Mouse (Mus musculus) small intestine, adult 2 months (tissue): ENCODE measurements around the gene Elp4. TPM values are rescaled to one million over a fixed set of nuclear protein-coding genes. Genes with fewer than 3 reads are reported as not detected.

ENCODE experiments used
- H3K27ac ChIP-seq: fragments of 200-500 bp; 2 replicates; pipeline ENCODE4 v1.5.1; 2012; ENCODE audit warnings: low read depth, low read length, control low read depth, inconsistent platforms; ENCODE audit not compliant: insufficient read depth
- H3K27me3 ChIP-seq: fragments of 200-500 bp; 2 replicates; pipeline ENCODE4 v1.6.1; 2012; ENCODE audit warnings: mild to moderate bottlenecking, moderate library complexity, low read length, inconsistent platforms; ENCODE audit not compliant: control insufficient read depth, insufficient read depth
- H3K36me3 ChIP-seq: fragments of 200-500 bp; 2 replicates; pipeline ENCODE4 v1.6.1; 2012; ENCODE audit warnings: mild to moderate bottlenecking, low read length, control low read depth, inconsistent platforms; ENCODE audit not compliant: control insufficient read depth, insufficient read depth
- H3K4me1 ChIP-seq: fragments of 200-500 bp; 2 replicates; pipeline ENCODE4 v1.6.1; 2012; ENCODE audit warnings: low read length, inconsistent platforms, mixed read lengths; ENCODE audit not compliant: control insufficient read depth, insufficient read depth, insufficient read length
- H3K4me3 ChIP-seq: fragments of 200-500 bp; 2 replicates; pipeline ENCODE4 v1.5.1; 2012; ENCODE audit warnings: low read depth, mild to moderate bottlenecking, control low read depth, inconsistent platforms, low read length, moderate library complexity
- CTCF ChIP-seq: fragments of 200-500 bp; IDR thresholded peaks from 2 replicates; pipeline ENCODE4 v1.5.1; 2012; ENCODE audit warnings: low read depth, mild to moderate bottlenecking, control low read depth, inconsistent platforms, low read length, moderate library complexity, mixed read lengths; ENCODE audit not compliant: insufficient replicate concordance, insufficient read length; ENCODE audit errors: extremely low read depth
- POLR2A ChIP-seq: fragments of 200-500 bp; IDR thresholded peaks from 2 replicates; pipeline ENCODE4 v1.6.1; 2012; ENCODE audit warnings: low read depth, mild to moderate bottlenecking, control low read depth, inconsistent platforms, low read length, moderate library complexity
- WGBS: fragments of 180-500 bp; shearing (Covaris S2); methylation state at CpG from one replicate; pipeline ENCODE4 v1.1.7; 2018; 5-methylcytosine and 5-hydroxymethylcytosine counted together
- polyA plus RNA-seq: library from polyadenylated mRNA; depleted of rRNA; stranded (reverse); fragments of >200 nt; gene quantifications from 2 replicates; pipeline ENCODE4 v1.2.3, GENCODE M21; 2012

Elp4 gene
- polyA plus RNA-seq, 1 experiment, result 1.7 TPM

GRCm38 (mm10) chr2:105688011-105688410 is 216.4 kb downstream of the Elp4 start:
- no peak overlapping the region for H3K4me3 ChIP-seq
- WGBS, result 6% methylated on average over 17 of the region's 17 CpGs
- H3K27ac ChIP-seq, result no peak overlapping the region
- H3K27me3 ChIP-seq, result peaks cover 76% of the 10 kb centered on the region
- H3K36me3 ChIP-seq, result no peaks in the 10 kb centered on the region
- H3K4me1 ChIP-seq, result no peaks in the 10 kb centered on the region
- TF ChIP-seq POLR2A, result no peak
- TF ChIP-seq CTCF, result no peak

GRCm38 (mm10) chr2:105687317-105687991 is 216.9 kb downstream of the Elp4 start:
- peak overlapping the region; percentile 21; the same call in 1 of the 2 replicates for H3K4me3 ChIP-seq
- H3K27ac ChIP-seq, result no peak overlapping the region
- 2% methylated on average over 13 of the region's 13 CpGs for WGBS
- TF ChIP-seq POLR2A, result no peak
- TF ChIP-seq CTCF, result no peak
- no peaks in the 10 kb centered on the region for H3K36me3 ChIP-seq
- H3K4me1 ChIP-seq, result no peaks in the 10 kb centered on the region
- H3K27me3 ChIP-seq, result peaks cover 77% of the 10 kb centered on the region

- Histone ChIP-seq H3K4me1 (no peaks in the 10 kb centered on the region), H3K27me3 (peaks cover 82% of the 10 kb centered on the region), H3K4me3 (no peak overlapping the region), H3K36me3 (no peaks in the 10 kb centered on the region), H3K27ac (no peak overlapping the region)
- TF ChIP-seq CTCF (no peak), POLR2A (no peak)
- 5% methylated on average over 36 of the region's 36 CpGs for WGBS
These were observed 217.7 kb downstream of the Elp4 start for GRCm38 (mm10) chr2:105686363-105687316.

- peaks cover 4% of the 10 kb centered on the region; the same call in 1 of the 2 replicates for H3K4me1 ChIP-seq
- H3K27ac ChIP-seq, result no peak overlapping the region
- no peak for TF ChIP-seq POLR2A
- no peak for TF ChIP-seq CTCF
- no peaks in the 10 kb centered on the region for H3K36me3 ChIP-seq
- WGBS, result 12% methylated on average over 11 of the region's 11 CpGs
- H3K4me3 ChIP-seq, result no peak overlapping the region
- H3K27me3 ChIP-seq, result peaks cover 86% of the 10 kb centered on the region
These were observed 218.7 kb downstream of the Elp4 start for GRCm38 (mm10) chr2:105685651-105686050.

- peaks cover 86% of the 10 kb centered on the region for H3K27me3 ChIP-seq
- WGBS, result 10% methylated on average over 11 of the region's 11 CpGs
These were observed 219.2 kb downstream of the Elp4 start for GRCm38 (mm10) chr2:105684991-105685650.

GRCm38 (mm10) chr2:105683771-105684410 is 220.5 kb downstream of the Elp4 start:
- no peaks in the 10 kb centered on the region for H3K36me3 ChIP-seq
- H3K27ac ChIP-seq, result no peak overlapping the region
- WGBS, result 3% methylated on average over 22 of the region's 22 CpGs
- H3K27me3 ChIP-seq, result peaks cover 87% of the 10 kb centered on the region
- H3K4me3 ChIP-seq, result no peak overlapping the region
- TF ChIP-seq POLR2A (no peak), CTCF (no peak)
- peaks cover 6% of the 10 kb centered on the region; the same call in 1 of the 2 replicates for H3K4me1 ChIP-seq

More at GRCm38 (mm10) chr2:105684991-105685650, 219.2 kb downstream of the Elp4 start:
- no peak overlapping the region for H3K4me3 ChIP-seq
- TF ChIP-seq POLR2A (no peak), CTCF (no peak)
- H3K27ac ChIP-seq, result no peak overlapping the region
- peaks cover 6% of the 10 kb centered on the region; the same call in 1 of the 2 replicates for H3K4me1 ChIP-seq
- no peaks in the 10 kb centered on the region for H3K36me3 ChIP-seq
